Mouse (Mus musculus): ENCODE results near the gene Nek5. TPM values are rescaled to one million over a fixed set of nuclear protein-coding genes. Genes with fewer than 3 reads are reported as not detected.

Gene Nek5
- total and polyA plus RNA-seq, 3 experiments, result 0.04 TPM; not detected in 2

DNA sequence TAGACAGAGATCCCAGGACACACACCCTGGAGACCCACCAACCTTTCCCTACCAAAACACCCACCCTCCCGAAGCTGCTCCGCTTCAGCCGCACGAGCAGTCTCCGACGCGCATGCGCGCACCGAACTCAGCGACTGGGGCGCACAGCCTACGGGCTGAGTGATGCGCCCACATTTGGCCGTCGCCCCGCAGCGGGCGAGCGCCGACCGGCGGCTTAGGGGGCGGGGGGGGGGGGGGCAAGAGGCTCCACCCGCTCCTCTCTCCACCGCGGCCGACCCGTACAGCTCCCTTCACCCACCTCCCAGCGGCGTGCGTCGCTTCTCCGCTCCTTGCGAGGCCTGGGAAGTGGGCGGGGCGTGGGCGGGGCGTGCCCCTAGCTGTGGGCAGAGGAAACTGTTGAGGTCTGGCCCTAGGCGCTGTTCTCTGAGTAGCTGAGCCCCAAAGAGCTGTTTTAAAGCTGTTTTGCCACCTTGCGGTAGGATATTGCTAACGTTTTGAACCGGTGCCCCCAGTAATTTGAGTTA is 41.3 kb upstream of the Nek5 start, which contains the start of gene Nek3:
TSS of gene Nek3 (minus strand) at position 356 of the 524 bp plus-strand sequence.
- H3K4me1 ChIP-seq (ENCODE audit: control insufficient read depth in 1 of 2, insufficient read depth in 2 of 2, low read length in 2 of 2), result peaks cover 0 to 5% of the 10 kb centered on the region in 2 experiments; a peak in 2 of 4 replicates
- no peaks in the 10 kb centered on the region for H3K9me3 ChIP-seq (replicated peaks; ENCODE audit: insufficient read depth, low read length)
- peak; percentile 96 for DNase-seq (ENCODE audit: low read depth, low spot score)
- H3K79me2 ChIP-seq (ENCODE audit: control insufficient read depth, insufficient read depth, low read length, poor library complexity), result no peaks in the 10 kb centered on the region
- peak within 1 kb of the TSS; percentile 55 for H3K27ac ChIP-seq (ENCODE audit: control insufficient read depth, low read depth, low read length)
- H3K27me3 ChIP-seq (ENCODE audit: control insufficient read depth in 1 of 2, insufficient read depth in 2 of 2, low read length in 2 of 2), result no peaks in the 10 kb centered on the region
- peak within 1 kb of the TSS; percentile 76 to 89 for H3K4me3 ChIP-seq (ENCODE audit: control insufficient read depth in 1 of 2, insufficient read depth in 1 of 2, low read depth in 2 of 2, low read length in 2 of 2)
- peaks cover 2 to 3% of the 10 kb centered on the region in 2 experiments for H3K36me3 ChIP-seq (ENCODE audit: control insufficient read depth in 1 of 2, insufficient read depth in 2 of 2, low read length in 2 of 2)
- H3K9ac ChIP-seq (ENCODE audit: control insufficient read depth, low read depth, low read length, poor library complexity, severe bottlenecking), result peak within 1 kb of the TSS; percentile 78
- peak; percentile 49 for TF ChIP-seq TBP (IDR thresholded peaks at IDR 0.05; ENCODE audit: low read depth, low read length)
- TF ChIP-seq CHD1 (IDR thresholded peaks at IDR 0.05; ENCODE audit: low read depth, low read length), result no peak
- TF ChIP-seq MYB (IDR thresholded peaks at IDR 0.05; ENCODE audit: low read depth, low read length), result no peak
- TF ChIP-seq UBTF (IDR thresholded peaks at IDR 0.05; ENCODE audit: borderline replicate concordance, insufficient read depth, low read depth, low read length), result no peak
- TF ChIP-seq MYC (IDR thresholded peaks at IDR 0.05; ENCODE audit: low read depth, low read length), result no peak
- TF ChIP-seq MEF2A (IDR thresholded peaks at IDR 0.05; ENCODE audit: extremely low read depth, insufficient replicate concordance, low read depth, low read length, poor library complexity, severe bottlenecking), result no peak
- peak; percentile 25; the same call in 1 of the 2 replicates for TF ChIP-seq TCF12 (IDR thresholded peaks at IDR 0.05; ENCODE audit: low read depth, low read length)
- TF ChIP-seq JUND (IDR thresholded peaks at IDR 0.05; ENCODE audit: low read depth, low read length), result no peak
- TF ChIP-seq RCOR1 (IDR thresholded peaks at IDR 0.05; ENCODE audit: low read depth, low read length), result no peak
- 0 out of 2 replicates have a peak, but pooled peaks have one; percentile 56 for TF ChIP-seq ZMIZ1 (IDR thresholded peaks at IDR 0.05; ENCODE audit: low read depth, low read length)
- TF ChIP-seq RAD21 (IDR thresholded peaks at IDR 0.05; ENCODE audit: low read depth, low read length), result peak; percentile 60
- peak; percentile 58; the same call in 1 of the 2 replicates for TF ChIP-seq POLR2AphosphoS2 (IDR thresholded peaks at IDR 0.05; ENCODE audit: low read length)
- no peak for TF ChIP-seq MAX (IDR thresholded peaks at IDR 0.05; ENCODE audit: low read length)
- TF ChIP-seq ZNF384 (IDR thresholded peaks at IDR 0.05; ENCODE audit: low read depth, low read length), result no peak
- TF ChIP-seq POLR2A (IDR thresholded peaks at IDR 0.05; ENCODE audit: control insufficient read depth in 1 of 2, insufficient read depth in 1 of 2, low read depth in 1 of 2, low read length in 2 of 2, poor library complexity in 1 of 2), result peak; percentile 62 to 89
- TF ChIP-seq GATA1 (IDR thresholded peaks at IDR 0.05; ENCODE audit: low read depth, low read length), result no peak
- TF ChIP-seq POLR2AphosphoS5 (IDR thresholded peaks at IDR 0.05; ENCODE audit: borderline replicate concordance, low read depth, low read length), result no peak
- peak; percentile 82 for TF ChIP-seq NELFE (IDR thresholded peaks at IDR 0.05; ENCODE audit: low read depth, low read length)
- no peak for TF ChIP-seq ZKSCAN1 (IDR thresholded peaks at IDR 0.05; ENCODE audit: low read depth, low read length)
- peak; percentile 68 for TF ChIP-seq MAZ (IDR thresholded peaks at IDR 0.05; ENCODE audit: low read depth, low read length)
- no peak for TF ChIP-seq CHD2 (IDR thresholded peaks at IDR 0.05; ENCODE audit: low read length)
- TF ChIP-seq TAL1 (IDR thresholded peaks at IDR 0.05; ENCODE audit: low read length), result no peak
- TF ChIP-seq NRF1 (IDR thresholded peaks at IDR 0.05; ENCODE audit: insufficient read depth, low read depth, low read length, poor library complexity, severe bottlenecking), result peak; percentile 84
- TF ChIP-seq BHLHE40 (IDR thresholded peaks at IDR 0.05; ENCODE audit: borderline replicate concordance, low read depth, low read length), result no peak
- TF ChIP-seq USF2 (IDR thresholded peaks at IDR 0.05; ENCODE audit: borderline replicate concordance in 1 of 2, insufficient read depth in 1 of 2, low read depth in 1 of 2, low read length in 2 of 2), result no peak
- no peak for TF ChIP-seq E2F4 (IDR thresholded peaks at IDR 0.05; ENCODE audit: borderline replicate concordance, low read depth, low read length)
- TF ChIP-seq MAFK (IDR thresholded peaks at IDR 0.05; ENCODE audit: borderline replicate concordance, low read depth, low read length), result no peak
- no peak for TF ChIP-seq ELF1 (IDR thresholded peaks at IDR 0.05; ENCODE audit: low read depth, low read length)
- TF ChIP-seq HCFC1 (IDR thresholded peaks at IDR 0.05; ENCODE audit: low read depth, low read length), result peak; percentile 65
- TF ChIP-seq MXI1 (IDR thresholded peaks at IDR 0.05; ENCODE audit: low read depth, low read length), result peak; percentile 17
- TF ChIP-seq EP300 (IDR thresholded peaks at IDR 0.05; ENCODE audit: low read depth in 1 of 2, low read length in 2 of 2), result no peak
- no peak for TF ChIP-seq ETS1 (IDR thresholded peaks at IDR 0.05; ENCODE audit: low read depth, low read length)
- TF ChIP-seq KAT2A (conservative IDR thresholded peaks at IDR 0.05; ENCODE audit: low read depth, low read length), result no peak
- TF ChIP-seq SIN3A (IDR thresholded peaks at IDR 0.05; ENCODE audit: low read length), result peak; percentile 66
- no peak for TF ChIP-seq GABPA (IDR thresholded peaks at IDR 0.05; ENCODE audit: low read depth, low read length)
- TF ChIP-seq SMC3 (IDR thresholded peaks at IDR 0.05; ENCODE audit: low read depth, low read length), result peak; percentile 61
- TF ChIP-seq ZC3H11A (IDR thresholded peaks at IDR 0.05; ENCODE audit: low read depth, low read length), result peak; percentile 35; the same call in 1 of the 2 replicates

Data from MEL (cell line).